In the genomic region with DNA sequence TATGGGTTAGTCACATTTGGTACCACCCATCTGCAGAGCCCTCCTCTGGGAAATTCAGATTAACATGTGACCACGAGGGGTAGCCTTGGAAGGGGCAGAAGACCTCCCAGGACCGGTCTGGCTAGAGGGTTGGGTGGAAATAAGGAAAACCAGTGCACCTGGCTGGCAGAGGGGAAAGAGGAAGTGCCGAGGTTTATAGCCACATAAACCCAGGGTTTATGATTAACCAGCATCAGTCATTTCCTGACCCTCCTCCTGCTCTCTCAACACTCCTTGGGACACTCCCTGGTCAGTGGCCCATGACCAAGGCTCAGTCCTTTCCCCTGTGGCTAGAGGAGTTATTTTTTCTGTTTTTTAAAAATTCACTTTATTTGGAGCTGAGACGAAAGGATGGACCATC, we compare ENCODE assay signal across 15 mouse cellular contexts. TPM values are rescaled to one million over a fixed set of nuclear protein-coding genes. Genes with fewer than 3 reads are reported as not detected.
DNase-seq lines count a peak whose midpoint lies in the region; ATAC-seq and TF ChIP-seq lines count a peak whose summit lies in the region.
"Had no signal": no experiment of that assay in that cellular context is flagged by ENCODE, and none has a peak within 500 bp of the region (broad histone marks: within the 10 kb centered on the region; RNA-seq: fewer than 3 reads in every experiment).

No protein-coding gene starts in this region.

- WGBS in liver, embryonic 12.5 days (ENCODE audit: insufficient replicate concordance) = 45% methylated on average over 4 of the region's 4 CpGs
- 44% methylated on average over 4 of the region's 4 CpGs for WGBS in stomach, postnatal 0 days

- no peak overlapping the region for H3K4me3 ChIP-seq in liver, embryonic 12.5 days
- no peak overlapping the region for H3K4me3 ChIP-seq in stomach, postnatal 0 days (ENCODE audit: low read depth, low read length)
- H3K4me3 ChIP-seq: embryonic facial prominence, embryonic 10.5 days; forebrain, embryonic 10.5 days had no signal

- 0 out of 2 replicates have a peak, but pooled peaks have one; percentile 52 for ATAC-seq in liver, embryonic 12.5 days
- peak; percentile 77 for ATAC-seq in stomach, postnatal 0 days (ENCODE audit: low FRiP score, low TSS enrichment)

- no peak overlapping the region for H3K9ac ChIP-seq in liver, embryonic 12.5 days
- H3K9ac ChIP-seq in stomach, postnatal 0 days (ENCODE audit: low read length) = no peak overlapping the region

- H3K36me3 ChIP-seq in liver, embryonic 12.5 days = peaks cover 11% of the 10 kb centered on the region
- H3K36me3 ChIP-seq in stomach, postnatal 0 days (ENCODE audit: control insufficient read depth, insufficient read depth, low read length) = no peaks in the 10 kb centered on the region

- peak; percentile 47 to 62 for DNase-seq in lung, adult 18-20 months
- no peak for DNase-seq in lung, postnatal 10 days
- DNase-seq in kidney, adult 8-10 months = peak; percentile 64 to 74
- peak; percentile 56 for DNase-seq in stomach, postnatal 0 days (ENCODE audit: low spot score)
- no peak for DNase-seq in thymus, postnatal 0 days (ENCODE audit: low spot score)
- no peak for DNase-seq in heart, adult 11 months
- DNase-seq in heart, adult 9 months (ENCODE audit: low spot score in 2 of 2) = no peak
- DNase-seq: adrenal gland, postnatal 10 days; B cell, adult 2 months; gastrocnemius, postnatal 14 days; left cerebral cortex, postnatal 4 days; thymus, postnatal 14 days had no signal

- H3K4me2 ChIP-seq in liver, embryonic 12.5 days = no peak overlapping the region
- no peak overlapping the region for H3K4me2 ChIP-seq in stomach, postnatal 0 days (replicated peaks; ENCODE audit: low read depth)

- no peak for TF ChIP-seq CTCF in stomach, postnatal 0 days (IDR thresholded peaks at IDR 0.05; ENCODE audit: low read depth)

- no peaks in the 10 kb centered on the region for H3K9me3 ChIP-seq in liver, embryonic 12.5 days (replicated peaks)
- H3K9me3 ChIP-seq in stomach, postnatal 0 days (ENCODE audit: control insufficient read depth, low read length) = no peaks in the 10 kb centered on the region
- H3K9me3 ChIP-seq: embryonic facial prominence, embryonic 10.5 days; forebrain, embryonic 10.5 days had no signal

- 0 out of 2 replicates have a peak, but pooled peaks cover 3% of the 10 kb centered on the region for H3K4me1 ChIP-seq in liver, embryonic 12.5 days
- no peaks in the 10 kb centered on the region for H3K4me1 ChIP-seq in stomach, postnatal 0 days (replicated peaks; ENCODE audit: control insufficient read depth, insufficient read depth)
- H3K4me1 ChIP-seq: embryonic facial prominence, embryonic 10.5 days; forebrain, embryonic 10.5 days had no signal

- no peaks in the 10 kb centered on the region for H3K27me3 ChIP-seq in liver, embryonic 12.5 days (replicated peaks)
- H3K27me3 ChIP-seq in stomach, postnatal 0 days (ENCODE audit: control insufficient read depth, insufficient read depth, low read length) = no peaks in the 10 kb centered on the region

- TF ChIP-seq EP300 in stomach, postnatal 0 days (optimal IDR thresholded peaks at IDR 0.05) = no peak

- H3K27ac ChIP-seq in liver, embryonic 12.5 days = no peak overlapping the region
- peak overlapping the region; percentile 58 for H3K27ac ChIP-seq in stomach, postnatal 0 days (replicated peaks)
- H3K27ac ChIP-seq: embryonic facial prominence, embryonic 10.5 days; forebrain, embryonic 10.5 days had no signal

RNA-seq across cellular contexts. Expression of a gene that starts 17.8 kb away (rescaled TPM):
- polyA plus RNA-seq in liver, embryonic 12.5 days (2016; fragmentation: Nextera tagmentation; extraction: Ambion mirVana) = 84.5 and 87.3 TPM in 2 replicates
- 46.0 and 47.7 TPM in 2 replicates for polyA plus RNA-seq in stomach, postnatal 0 days (2015; fragmentation: Nextera tagmentation; extraction: Ambion mirVana)
- 117 and 122 TPM in 2 replicates for polyA plus RNA-seq in thymus, postnatal 0 days (2015; fragmentation: Nextera tagmentation; extraction: Ambion mirVana)

RNA-seq across cellular contexts. Expression of a gene that starts 36.2 kb away (rescaled TPM):
- 0.64 and 0.74 TPM in 2 replicates for polyA plus RNA-seq in liver, embryonic 12.5 days (2016; fragmentation: Nextera tagmentation; extraction: Ambion mirVana)
- 9.8 and 13.5 TPM in 2 replicates for polyA plus RNA-seq in stomach, postnatal 0 days (2015; fragmentation: Nextera tagmentation; extraction: Ambion mirVana)
- polyA plus RNA-seq in thymus, postnatal 0 days (2015; fragmentation: Nextera tagmentation; extraction: Ambion mirVana) = 3.7 and 4.6 TPM in 2 replicates

RNA-seq across cellular contexts. Expression of a gene that starts 47.7 kb away (rescaled TPM):
- polyA plus RNA-seq in liver, embryonic 12.5 days (2016; fragmentation: Nextera tagmentation; extraction: Ambion mirVana) = 2.2 and 2.3 TPM in 2 replicates
- polyA plus RNA-seq in stomach, postnatal 0 days (2015; fragmentation: Nextera tagmentation; extraction: Ambion mirVana) = 1.5 and 1.8 TPM in 2 replicates
- 3.2 and 4.4 TPM in 2 replicates for polyA plus RNA-seq in thymus, postnatal 0 days (2015; fragmentation: Nextera tagmentation; extraction: Ambion mirVana)

Comparison
In these comparisons a context has a peak if more than half of its experiments do, and no peak if none do; other contexts are left out.
1. DNase-seq: peak in lung, adult 18-20 months (2 of 2), kidney, adult 8-10 months (2 of 2) and stomach, postnatal 0 days (single experiment); none in lung, postnatal 10 days (single experiment), thymus, postnatal 0 days (single experiment), heart, adult 11 months (single experiment) and heart, adult 9 months (0 of 2).